30 mouse cellular contexts compared by ENCODE assay signal in the genomic region with DNA sequence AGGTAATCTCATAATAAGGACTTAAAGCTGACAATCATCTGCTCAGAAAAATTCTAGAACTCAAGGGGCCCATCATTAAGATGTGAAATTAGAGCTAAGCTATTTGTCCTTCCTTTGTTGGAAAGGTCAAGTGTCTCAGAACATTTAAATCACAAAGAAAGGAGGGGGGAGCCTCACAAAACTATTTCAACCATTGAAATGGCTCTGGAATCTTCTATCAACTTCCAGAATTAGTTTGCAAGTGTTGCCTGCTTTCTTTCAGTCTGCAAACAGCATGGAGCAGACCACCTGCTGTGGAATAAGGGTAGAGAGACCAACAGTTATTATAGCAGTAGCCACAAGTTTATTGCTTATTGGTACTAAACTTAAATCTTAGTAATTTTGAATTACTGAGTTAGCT. TPM values are rescaled to one million over a fixed set of nuclear protein-coding genes. Genes with fewer than 3 reads are reported as not detected.
"Had no signal": no experiment of that assay in that cellular context is flagged by ENCODE, and none has a peak within 500 bp of the region (broad histone marks: within the 10 kb centered on the region; RNA-seq: fewer than 3 reads in every experiment).

No protein-coding gene starts in this region.

- H3K36me3 ChIP-seq: embryonic facial prominence, embryonic 10.5 days; embryonic facial prominence, embryonic 12.5 days; embryonic facial prominence, embryonic 13.5 days; embryonic facial prominence, embryonic 15.5 days; forebrain, embryonic 12.5 days; forebrain, embryonic 15.5 days; heart, embryonic 10.5 days had no signal

- H3K4me3 ChIP-seq: embryonic facial prominence, embryonic 10.5 days; embryonic facial prominence, embryonic 12.5 days; embryonic facial prominence, embryonic 13.5 days; embryonic facial prominence, embryonic 15.5 days; erythroblast, embryonic 14.5 days; forebrain, embryonic 12.5 days; forebrain, embryonic 13.5 days; forebrain, embryonic 15.5 days; gastrocnemius, adult 2 months; heart, adult 2 months; heart, embryonic 10.5 days had no signal

- H3K27ac ChIP-seq: embryonic facial prominence, embryonic 10.5 days; embryonic facial prominence, embryonic 12.5 days; embryonic facial prominence, embryonic 13.5 days; embryonic facial prominence, embryonic 15.5 days; forebrain, embryonic 12.5 days; forebrain, embryonic 13.5 days; forebrain, embryonic 15.5 days; gastrocnemius, adult 2 months; heart, adult 2 months; heart, embryonic 10.5 days had no signal

- H3K27me3 ChIP-seq: embryonic facial prominence, embryonic 12.5 days; embryonic facial prominence, embryonic 13.5 days; embryonic facial prominence, embryonic 15.5 days; forebrain, embryonic 12.5 days; forebrain, embryonic 13.5 days; forebrain, embryonic 15.5 days had no signal

- H3K9me3 ChIP-seq: embryonic facial prominence, embryonic 12.5 days; embryonic facial prominence, embryonic 13.5 days; embryonic facial prominence, embryonic 15.5 days; forebrain, embryonic 15.5 days; heart, embryonic 10.5 days had no signal

- H3K4me1 ChIP-seq: embryonic facial prominence, embryonic 10.5 days; embryonic facial prominence, embryonic 12.5 days; embryonic facial prominence, embryonic 13.5 days; embryonic facial prominence, embryonic 15.5 days; forebrain, embryonic 12.5 days; forebrain, embryonic 13.5 days; heart, embryonic 10.5 days had no signal

- DNase-seq: cerebellum, adult 9-11 months; cerebellum, postnatal 14 days; cerebellum, postnatal 25 days; cerebellum, postnatal 36 days; embryo, embryonic 11 days; forebrain, postnatal 0 days; gastrocnemius, adult 2 months; gastrocnemius, postnatal 10 days; gastrocnemius, postnatal 14 days; gastrocnemius, postnatal 25 days; gastrocnemius, postnatal 36 days; heart, adult 11 months; heart, adult 18-20 months; heart, adult 2 months had no signal

RNA-seq across cellular contexts. Expression of a gene that starts 22.4 kb away (rescaled TPM):
- polyA plus RNA-seq: cortical plate, adult 2 months; embryonic facial prominence, embryonic 10.5 days; embryonic facial prominence, embryonic 11.5 days; embryonic facial prominence, embryonic 12.5 days; embryonic facial prominence, embryonic 13.5 days; embryonic facial prominence, embryonic 14.5 days; embryonic facial prominence, embryonic 15.5 days; erythroblast, embryonic 14.5 days; forebrain, embryonic 11.5 days; forebrain, embryonic 12.5 days; forebrain, embryonic 13.5 days; forebrain, embryonic 14.5 days; forebrain, embryonic 15.5 days; forebrain, embryonic 16.5 days; forebrain, postnatal 0 days; frontal cortex, adult 2 months; heart, adult 2 months; heart, embryonic 10.5 days had no signal

RNA-seq across cellular contexts. Expression of a gene that starts 50.1 kb away (rescaled TPM):
- polyA plus RNA-seq: cortical plate, adult 2 months; embryonic facial prominence, embryonic 10.5 days; embryonic facial prominence, embryonic 11.5 days; embryonic facial prominence, embryonic 12.5 days; embryonic facial prominence, embryonic 13.5 days; embryonic facial prominence, embryonic 14.5 days; embryonic facial prominence, embryonic 15.5 days; erythroblast, embryonic 14.5 days; forebrain, embryonic 11.5 days; forebrain, embryonic 12.5 days; forebrain, embryonic 13.5 days; forebrain, embryonic 14.5 days; forebrain, embryonic 15.5 days; forebrain, embryonic 16.5 days; forebrain, postnatal 0 days; frontal cortex, adult 2 months; heart, adult 2 months; heart, embryonic 10.5 days had no signal
